Mouse (Mus musculus) CD4-positive helper T cell, adult 2 months (primary cell): ENCODE measurements around the gene Npm3.

ENCODE experiments used
- DNase-seq: peaks from one replicate; pipeline ENCODE4 v3.0.0-alpha.2; 2012; ENCODE audit warnings: low read depth, missing footprints, low spot score

Npm3 gene

GRCm38 (mm10) chr19:45753551-45753950, 4.2 kb upstream of the Npm3 start:
- DNase-seq = no peak

- DNase-seq = peak; percentile 71
Observed at GRCm38 (mm10) chr19:45751881-45752280, 2.5 kb upstream of the Npm3 start.

GRCm38 (mm10) chr19:45748691-45749242, 624 bp downstream of the Npm3 start:
- DNase-seq = peak; percentile 62

- DNase-seq = no peak
Observed at GRCm38 (mm10) chr19:45748206-45748605, 1.2 kb downstream of the Npm3 start.

- peak; percentile 82 for DNase-seq
Observed at GRCm38 (mm10) chr19:45747028-45747867, 2.1 kb downstream of the Npm3 start.

- DNase-seq = peak; percentile 80
Observed at GRCm38 (mm10) chr19:45746153-45747020, 3.0 kb downstream of the Npm3 start.

- DNase-seq = no peak
Observed at GRCm38 (mm10) chr19:45745344-45746152, 3.8 kb downstream of the Npm3 start.

GRCm38 (mm10) chr19:45743619-45744018, 5.8 kb downstream of the Npm3 start:
- DNase-seq = no peak

GRCm38 (mm10) chr19:45742984-45743575, 6.3 kb downstream of the Npm3 start:
- no peak for DNase-seq

- DNase-seq = no peak
Observed at GRCm38 (mm10) chr19:45742218-45742983, 7.0 kb downstream of the Npm3 start, which contains the start of gene Fgf8. TSS of gene Fgf8 (minus strand) at chr19:45742915.

- DNase-seq = no peak
Observed at GRCm38 (mm10) chr19:45741431-45742217, 7.8 kb downstream of the Npm3 start.

GRCm38 (mm10) chr19:45740817-45741216, 8.6 kb downstream of the Npm3 start:
- no peak for DNase-seq

- no peak for DNase-seq
Observed at GRCm38 (mm10) chr19:45740233-45740632, 9.2 kb downstream of the Npm3 start.

- no peak for DNase-seq
Observed at GRCm38 (mm10) chr19:45738521-45738920, 10.9 kb downstream of the Npm3 start.

GRCm38 (mm10) chr19:45737846-45738484, 11.4 kb downstream of the Npm3 start:
- DNase-seq = no peak

- no peak for DNase-seq
Observed at GRCm38 (mm10) chr19:45737208-45737845, 12.1 kb downstream of the Npm3 start.

GRCm38 (mm10) chr19:45736855-45737207, 12.6 kb downstream of the Npm3 start:
- peak; percentile 19 for DNase-seq

GRCm38 (mm10) chr19:45736241-45736640, 13.2 kb downstream of the Npm3 start:
- DNase-seq = no peak
